Mouse (Mus musculus) embryonic facial prominence, embryonic 10.5 days (tissue): ENCODE data around the gene Usp39. TPM values are rescaled to one million over a fixed set of nuclear protein-coding genes. Genes with fewer than 3 reads are reported as not detected.
A peak's percentile ranks its signal among the peaks of the same experiment; 100 is the strongest.

Experiments
- DNase-seq: peaks from one replicate; pipeline ENCODE4 v3.0.0-alpha.2; 2017; ENCODE audit warnings: low spot score
- H3K27ac ChIP-seq: fragments of 300-500 bp; sonication (generic); replicated peaks from 2 replicates; pipeline ENCODE4 v1.5.1; 2016; ENCODE audit warnings: mild to moderate bottlenecking
- H3K27me3 ChIP-seq: fragments of 300-500 bp; sonication (generic); replicated peaks from 2 replicates; pipeline ENCODE4 v1.6.1; 2016; ENCODE audit warnings: low read depth, mild to moderate bottlenecking; ENCODE audit not compliant: poor library complexity, severe bottlenecking
- H3K36me3 ChIP-seq: fragments of 300-500 bp; sonication (generic); replicated peaks from 2 replicates; pipeline ENCODE4 v1.6.1; 2016; ENCODE audit warnings: mild to moderate bottlenecking, moderate library complexity
- H3K4me1 ChIP-seq: fragments of 300-500 bp; sonication (generic); 2 replicates; pipeline ENCODE4 v1.6.1; 2016
- H3K4me3 ChIP-seq: fragments of 300-500 bp; sonication (generic); 2 replicates; pipeline ENCODE4 v1.5.1; 2016; ENCODE audit warnings: mild to moderate bottlenecking, moderate library complexity
- H3K9me3 ChIP-seq: fragments of 300-500 bp; sonication (generic); 2 replicates; pipeline ENCODE4 v1.6.1; 2016; ENCODE audit warnings: mild to moderate bottlenecking
- WGBS: fragments of 180-500 bp; shearing (Covaris S2); methylation state at CpG from one replicate; pipeline ENCODE4 v1.1.7; 2016; 5-methylcytosine and 5-hydroxymethylcytosine counted together
- polyA plus RNA-seq: library from polyadenylated mRNA; unstranded; fragments of >200 nt; fragmentation: Nextera tagmentation; extraction: Ambion mirVana; gene quantifications from 2 replicates; pipeline ENCODE4 v1.2.1, GENCODE M21; 2016

The Usp39 gene
- polyA plus RNA-seq, 1 experiment from 2014 or later, result 83.4 TPM

GRCm38 (mm10) chr6:72369557-72369956, 24.6 kb upstream of the Usp39 start:
- Histone ChIP-seq H3K4me3 (no peak overlapping the region), H3K4me1 (peaks cover 10% of the 10 kb centered on the region), H3K27ac (no peak overlapping the region), H3K36me3 (no peaks in the 10 kb centered on the region), H3K9me3 (no peaks in the 10 kb centered on the region), H3K27me3 (no peaks in the 10 kb centered on the region)
- 83% methylated on average over 4 of the region's 4 CpGs for WGBS
- no peak for DNase-seq

DNA sequence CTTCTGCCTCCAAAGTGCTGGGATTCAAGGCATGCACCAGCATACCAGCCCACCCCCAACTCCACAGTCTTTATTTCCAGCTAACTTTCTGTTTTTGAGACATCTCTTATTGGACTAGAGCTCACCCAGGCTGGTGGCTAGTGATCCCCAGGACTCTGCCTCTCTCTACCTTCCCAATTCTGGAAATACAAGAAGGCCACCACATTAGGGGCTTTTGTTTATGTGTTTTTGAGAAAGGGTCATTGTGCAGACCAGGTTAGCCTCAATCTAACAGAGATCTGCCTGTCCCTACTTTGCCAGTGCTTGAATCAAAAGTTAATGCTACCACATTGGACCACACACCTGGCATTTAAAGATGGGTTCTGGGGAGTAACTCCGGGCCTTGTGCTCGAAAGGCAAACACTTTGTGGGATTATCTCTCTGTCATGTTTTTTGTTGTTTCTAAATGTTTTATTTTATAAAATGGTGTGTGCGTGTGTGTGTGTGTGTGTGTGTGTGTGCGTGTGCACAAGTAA, 22.5 kb upstream of the Usp39 start:
- Histone ChIP-seq H3K27me3 (no peaks in the 10 kb centered on the region), H3K4me1 (peaks cover 17% of the 10 kb centered on the region), H3K27ac (no peak overlapping the region), H3K9me3 (no peaks in the 10 kb centered on the region), H3K36me3 (no peaks in the 10 kb centered on the region), H3K4me3 (no peak overlapping the region)
- DNase-seq, result no peak
- WGBS, result 74% methylated on average over 4 of the region's 4 CpGs

- H3K4me3 ChIP-seq, result no peak within 1 kb of the TSS
- H3K9me3 ChIP-seq, result no peaks in the 10 kb centered on the region
- 74% methylated on average over 4 of the region's 4 CpGs for WGBS
Observed at GRCm38 (mm10) chr6:72366844-72367443, 22.0 kb upstream of the Usp39 start, which contains the start of gene Rnf181. Gene Rnf181, minus strand, starts transcription at chr6:72366956.

DNA sequence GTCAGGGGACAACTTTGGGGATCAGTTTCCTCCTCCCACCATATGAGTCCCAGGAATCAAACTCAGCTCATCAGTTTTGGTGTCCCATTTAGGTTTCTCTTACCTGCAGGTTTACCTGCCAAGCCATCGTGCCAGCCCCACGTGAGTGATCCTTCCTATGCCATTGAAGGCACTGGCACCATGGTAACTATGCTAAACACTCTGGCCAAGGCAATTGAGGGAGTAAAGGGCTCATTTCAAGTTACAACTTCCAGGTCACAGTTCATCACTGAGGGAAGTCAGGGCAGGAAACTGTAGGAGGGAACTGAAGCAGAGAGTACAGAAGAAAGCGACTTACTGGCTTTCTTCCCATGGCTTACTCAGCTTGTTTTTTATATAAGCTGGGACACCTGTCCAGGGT, 21.3 kb upstream of the Usp39 start:
- no peaks in the 10 kb centered on the region for H3K27me3 ChIP-seq
- H3K4me3 ChIP-seq, result no peak overlapping the region
- no peak overlapping the region for H3K27ac ChIP-seq
- no peaks in the 10 kb centered on the region for H3K9me3 ChIP-seq
- H3K36me3 ChIP-seq, result no peaks in the 10 kb centered on the region
- H3K4me1 ChIP-seq, result peaks cover 17% of the 10 kb centered on the region
- DNase-seq, result no peak
- WGBS, result 70% methylated on average over 3 of the region's 3 CpGs

More at GRCm38 (mm10) chr6:72366844-72367443, 22.0 kb upstream of the Usp39 start, which contains the start of gene Rnf181:
- Histone ChIP-seq H3K4me1 (peaks cover 17% of the 10 kb centered on the region), H3K36me3 (no peaks in the 10 kb centered on the region), H3K27ac (no peak within 1 kb of the TSS), H3K27me3 (no peaks in the 10 kb centered on the region)
- no peak for DNase-seq

DNA sequence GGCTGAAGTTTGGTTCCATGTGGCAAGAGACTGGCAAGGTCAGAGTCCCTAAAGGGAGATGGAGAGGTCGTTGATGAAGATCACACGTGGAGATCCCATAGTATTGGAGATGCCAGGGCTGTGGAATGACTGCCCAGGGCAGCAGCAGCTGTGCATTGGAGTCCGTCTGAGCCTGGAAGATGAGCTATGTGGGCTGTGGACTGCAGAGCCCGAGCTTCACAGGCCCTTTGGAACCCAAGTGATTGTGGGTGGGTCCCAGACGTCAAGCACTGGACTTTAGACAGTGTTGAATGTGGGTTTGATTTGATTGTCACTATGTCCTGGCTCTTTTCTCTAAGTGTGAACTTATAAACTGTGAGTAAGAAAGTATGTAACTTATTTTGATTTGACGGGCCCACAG, 20.0 kb upstream of the Usp39 start:
- Histone ChIP-seq H3K4me1 (peaks cover 23% of the 10 kb centered on the region), H3K4me3 (no peak overlapping the region), H3K27me3 (no peaks in the 10 kb centered on the region), H3K9me3 (no peaks in the 10 kb centered on the region), H3K36me3 (peaks cover 8% of the 10 kb centered on the region), H3K27ac (no peak overlapping the region)
- no peak for DNase-seq
- WGBS, result 66% methylated on average over 6 of the region's 6 CpGs

GRCm38 (mm10) chr6:72364009-72364408, 19.0 kb upstream of the Usp39 start:
- Histone ChIP-seq H3K9me3 (no peaks in the 10 kb centered on the region), H3K4me1 (peaks cover 23% of the 10 kb centered on the region), H3K27me3 (no peaks in the 10 kb centered on the region), H3K36me3 (peaks cover 18% of the 10 kb centered on the region), H3K4me3 (no peak overlapping the region), H3K27ac (no peak overlapping the region)
- no peak for DNase-seq
- 44% methylated on average over 7 of the region's 7 CpGs for WGBS

DNA sequence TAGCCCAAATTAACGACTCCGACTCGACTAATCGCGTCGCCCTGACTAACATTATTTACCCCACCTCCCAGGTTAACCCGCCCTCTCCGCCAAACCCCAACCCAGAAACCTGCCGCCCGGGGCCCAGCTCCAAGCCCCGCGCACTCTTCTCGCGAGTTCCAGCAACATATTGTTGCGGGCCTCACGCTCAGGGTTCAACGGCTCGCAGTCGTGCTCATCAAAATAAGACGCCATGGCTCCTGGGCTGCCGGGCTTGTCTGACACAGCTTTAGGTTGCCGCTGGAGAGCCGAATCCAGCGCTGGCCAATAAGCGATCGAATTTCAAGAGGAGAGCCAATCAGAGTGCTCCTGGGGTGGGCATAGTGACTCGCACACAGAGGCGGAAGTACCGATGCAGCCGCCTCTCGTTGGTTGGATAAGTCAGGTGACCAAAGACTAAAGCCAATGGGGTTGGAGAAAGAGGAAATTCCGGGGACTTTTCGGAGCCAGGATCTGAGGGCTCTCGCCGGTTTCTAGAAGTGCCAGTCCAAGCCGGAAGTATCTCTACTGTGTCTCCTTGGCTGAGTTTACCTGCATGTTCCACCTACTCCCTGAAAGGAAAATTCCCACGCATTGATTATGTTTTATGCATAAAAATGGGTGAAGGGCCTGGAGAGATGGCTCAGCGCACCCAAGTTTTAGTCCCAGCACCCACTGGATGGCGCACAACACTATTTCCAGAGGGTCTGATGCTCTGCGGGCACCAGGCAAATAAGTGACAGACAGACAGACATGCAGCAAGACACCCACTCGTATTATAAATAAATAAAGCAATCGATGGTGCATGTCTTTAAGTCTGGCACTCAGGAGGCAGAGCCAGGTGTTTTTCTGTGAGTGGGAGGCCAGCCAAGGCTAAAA, 17.4 kb upstream of the Usp39 start:
- under 1% methylated on average over 42 of the region's 42 CpGs for WGBS
- peaks cover 23% of the 10 kb centered on the region for H3K4me1 ChIP-seq
- peaks cover 34% of the 10 kb centered on the region for H3K36me3 ChIP-seq
- H3K9me3 ChIP-seq, result no peaks in the 10 kb centered on the region
- peak; percentile 94 for DNase-seq
- peak overlapping the region; percentile 80 for H3K4me3 ChIP-seq
- H3K27me3 ChIP-seq, result no peaks in the 10 kb centered on the region
- H3K27ac ChIP-seq, result peak overlapping the region; percentile 85

DNA sequence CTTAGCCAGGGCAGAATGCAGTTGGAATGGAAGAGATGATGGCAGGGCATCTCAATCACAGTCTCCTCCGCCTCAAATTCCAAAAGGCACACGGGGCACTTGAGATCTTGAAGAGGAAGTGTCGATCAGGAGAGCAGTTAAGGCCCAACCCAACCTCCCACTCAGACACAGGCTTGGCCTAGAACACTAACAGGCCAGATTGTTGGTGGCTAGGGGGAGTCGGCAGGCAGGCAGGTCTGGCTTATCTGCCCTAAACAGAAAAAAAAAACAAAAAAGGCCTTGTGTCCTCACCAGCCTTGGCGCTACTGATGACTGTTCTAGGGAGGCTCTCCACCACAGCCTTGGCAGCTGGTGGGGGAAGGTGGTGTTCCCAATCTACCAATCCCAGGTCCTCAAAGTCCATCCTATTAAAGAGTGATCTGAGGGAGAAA, 16.2 kb upstream of the Usp39 start:
- no peaks in the 10 kb centered on the region for H3K27me3 ChIP-seq
- no peak for DNase-seq
- peak overlapping the region; percentile 80 for H3K4me3 ChIP-seq
- no peaks in the 10 kb centered on the region for H3K9me3 ChIP-seq
- 68% methylated on average over 5 of the region's 5 CpGs for WGBS
- no peak overlapping the region for H3K27ac ChIP-seq
- H3K4me1 ChIP-seq, result peaks cover 29% of the 10 kb centered on the region
- H3K36me3 ChIP-seq, result peaks cover 38% of the 10 kb centered on the region

DNA sequence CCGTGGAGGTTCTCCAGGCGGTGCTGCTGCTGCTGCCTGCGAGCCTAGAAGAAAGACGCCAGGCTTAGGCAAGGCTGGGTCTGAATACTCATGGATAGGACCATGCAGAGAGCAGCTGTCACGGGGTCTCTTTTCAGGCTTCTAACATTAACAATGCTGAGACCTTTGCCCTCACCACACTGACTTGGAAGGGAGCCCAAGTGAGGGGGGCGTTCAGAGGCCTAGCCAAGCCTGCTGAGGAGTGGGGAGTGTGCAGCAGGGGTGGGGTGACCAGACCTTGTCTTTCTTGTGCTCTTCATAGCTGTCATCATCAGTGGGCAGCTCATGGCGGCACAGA, 15.6 kb upstream of the Usp39 start:
- Histone ChIP-seq H3K27me3 (no peaks in the 10 kb centered on the region), H3K4me1 (peaks cover 34% of the 10 kb centered on the region), H3K9me3 (no peaks in the 10 kb centered on the region), H3K36me3 (peaks cover 38% of the 10 kb centered on the region), H3K27ac (no peak overlapping the region), H3K4me3 (peak overlapping the region; percentile 80; the same call in 1 of the 2 replicates)
- no peak for DNase-seq
- 81% methylated on average over 7 of the region's 7 CpGs for WGBS

- H3K9me3 ChIP-seq, result no peaks in the 10 kb centered on the region
- H3K36me3 ChIP-seq, result peaks cover 38% of the 10 kb centered on the region
- H3K27ac ChIP-seq, result no peak overlapping the region
- no peaks in the 10 kb centered on the region for H3K27me3 ChIP-seq
- DNase-seq, result no peak
- peak overlapping the region; percentile 80; the same call in 1 of the 2 replicates for H3K4me3 ChIP-seq
- H3K4me1 ChIP-seq, result peaks cover 40% of the 10 kb centered on the region
- WGBS, result 83% methylated on average over 11 of the region's 11 CpGs
Observed at GRCm38 (mm10) chr6:72359891-72360598, 15.1 kb upstream of the Usp39 start.

DNA sequence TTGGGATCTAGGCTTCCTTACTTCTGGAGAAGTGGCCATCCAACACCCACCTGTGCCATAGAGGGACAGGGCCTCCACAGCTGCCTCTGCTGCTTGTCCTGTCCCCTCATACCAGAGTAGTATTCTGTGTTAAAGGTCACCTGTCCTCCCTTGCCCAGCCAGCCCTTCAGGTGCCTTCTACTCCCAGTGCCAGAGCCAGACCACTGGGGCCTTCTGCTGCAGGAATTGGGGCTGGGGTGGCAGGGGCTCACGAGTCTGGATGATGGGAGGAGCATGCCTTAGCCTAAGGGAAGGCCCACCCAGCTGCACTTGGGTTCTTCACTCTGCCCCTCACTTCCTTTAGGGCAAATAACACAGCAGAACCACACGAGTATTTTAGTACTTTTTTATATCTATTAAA, 14.4 kb upstream of the Usp39 start:
- Histone ChIP-seq H3K27me3 (no peaks in the 10 kb centered on the region), H3K4me1 (peaks cover 47% of the 10 kb centered on the region), H3K27ac (no peak overlapping the region), H3K36me3 (peaks cover 38% of the 10 kb centered on the region), H3K4me3 (no peak overlapping the region), H3K9me3 (no peaks in the 10 kb centered on the region)
- WGBS, result 72% methylated on average over 2 of the region's 2 CpGs
- no peak for DNase-seq

GRCm38 (mm10) chr6:72358086-72358764, 13.2 kb upstream of the Usp39 start:
- no peaks in the 10 kb centered on the region for H3K27me3 ChIP-seq
- H3K36me3 ChIP-seq, result peaks cover 38% of the 10 kb centered on the region
- 91% methylated on average over 10 of the region's 10 CpGs for WGBS
- H3K9me3 ChIP-seq, result no peaks in the 10 kb centered on the region
- H3K27ac ChIP-seq, result no peak overlapping the region
- no peak for DNase-seq
- no peak overlapping the region for H3K4me3 ChIP-seq
- peaks cover 58% of the 10 kb centered on the region for H3K4me1 ChIP-seq
